Mouse (Mus musculus) midbrain, embryonic 13.5 days (tissue): ENCODE data around the gene Muc3. TPM values are rescaled to one million over a fixed set of nuclear protein-coding genes. Genes with fewer than 3 reads are reported as not detected.
"Not testable (repeated sequence)": the region's sequence is repeated elsewhere in the genome, so short reads cannot be mapped to it uniquely, and the experiment has no call there.

Experiments
- ATAC-seq: fragments of 200-750 bp; cut with Nextera tagmentation; 2 replicates; pipeline ENCODE4 v1.8.0; 2017; ENCODE audit warnings: mild to moderate bottlenecking, moderate TSS enrichment, moderate library complexity
- H3K27ac ChIP-seq: fragments of 300-500 bp; sonication (generic); 2 replicates; pipeline ENCODE4 v1.5.1; 2015; ENCODE audit warnings: inconsistent platforms, mild to moderate bottlenecking, moderate library complexity
- H3K27me3 ChIP-seq: fragments of 300-500 bp; sonication (generic); 2 replicates; pipeline ENCODE4 v1.6.1; 2015; ENCODE audit warnings: mild to moderate bottlenecking, inconsistent platforms
- H3K36me3 ChIP-seq: fragments of 300-500 bp; sonication (generic); 2 replicates; pipeline ENCODE4 v1.6.1; 2015; ENCODE audit warnings: mild to moderate bottlenecking, inconsistent platforms
- H3K4me1 ChIP-seq: fragments of 300-500 bp; sonication (generic); replicated peaks from 2 replicates; pipeline ENCODE4 v1.6.1; 2015; ENCODE audit warnings: inconsistent platforms
- H3K4me2 ChIP-seq: fragments of 300-500 bp; sonication (generic); replicated peaks from 2 replicates; pipeline ENCODE4 v1.6.1; 2015; ENCODE audit warnings: moderate library complexity, mild to moderate bottlenecking, inconsistent platforms
- H3K4me3 ChIP-seq: fragments of 300-500 bp; sonication (generic); replicated peaks from 2 replicates; pipeline ENCODE4 v1.5.1; 2015; ENCODE audit warnings: mild to moderate bottlenecking, inconsistent platforms
- H3K9ac ChIP-seq: fragments of 300-500 bp; sonication (generic); replicated peaks from 2 replicates; pipeline ENCODE4 v1.6.1; 2015; ENCODE audit warnings: mild to moderate bottlenecking, inconsistent platforms
- H3K9me3 ChIP-seq: fragments of 300-500 bp; sonication (generic); 2 replicates; pipeline ENCODE4 v1.6.1; 2016; ENCODE audit warnings: mild to moderate bottlenecking, inconsistent platforms
- WGBS: fragments of 180-500 bp; shearing (Covaris S2); methylation state at CpG from one replicate; pipeline ENCODE4 v1.1.7; 2015; 5-methylcytosine and 5-hydroxymethylcytosine counted together
- polyA plus RNA-seq: library from polyadenylated mRNA; unstranded; fragments of >200 nt; fragmentation: Nextera tagmentation; extraction: Ambion mirVana; gene quantifications from 2 replicates; pipeline ENCODE4 v1.2.1, GENCODE M21; 2015

Gene Muc3
- polyA plus RNA-seq, 1 experiment from 2014 or later = not detected

GRCm38 (mm10) chr5:137117994-137118393, 31.1 kb downstream of the Muc3 start:
- not testable (repeated sequence) for ATAC-seq, H3K4me2 ChIP-seq
- 92% methylated on average over 3 of the region's 3 CpGs for WGBS

GRCm38 (mm10) chr5:137116987-137117386, 32.1 kb downstream of the Muc3 start:
- no peak overlapping the region for H3K4me2 ChIP-seq
- H3K27me3 ChIP-seq = 0 out of 2 replicates have a peak, but pooled peaks cover 6% of the 10 kb centered on the region
- H3K9me3 ChIP-seq = no peaks in the 10 kb centered on the region
- peaks cover 17% of the 10 kb centered on the region for H3K4me1 ChIP-seq
- no peak for ATAC-seq
- WGBS = 93% methylated on average over 2 of the region's 2 CpGs
- no peak overlapping the region for H3K4me3 ChIP-seq
- H3K27ac ChIP-seq = no peak overlapping the region
- H3K9ac ChIP-seq = no peak overlapping the region
- no peaks in the 10 kb centered on the region for H3K36me3 ChIP-seq

More at GRCm38 (mm10) chr5:137117994-137118393, 31.1 kb downstream of the Muc3 start:
- not testable (repeated sequence) for H3K27ac ChIP-seq, H3K36me3 ChIP-seq, H3K4me3 ChIP-seq, H3K9ac ChIP-seq, H3K9me3 ChIP-seq, H3K27me3 ChIP-seq
- peaks cover 25% of the 10 kb centered on the region for H3K4me1 ChIP-seq

- H3K4me3 ChIP-seq = peak within 1 kb of the TSS; percentile 37
- peak within 1 kb of the TSS; percentile 54 for H3K4me2 ChIP-seq
- H3K27ac ChIP-seq = no peak within 1 kb of the TSS
- peaks cover 15% of the 10 kb centered on the region for H3K4me1 ChIP-seq
- no peaks in the 10 kb centered on the region for H3K9me3 ChIP-seq
- WGBS = 12% methylated on average over 29 of the region's 29 CpGs
- peak; percentile 27; the same call in 1 of the 2 replicates for ATAC-seq
- 0 out of 2 replicates have a peak, but pooled peaks cover 6% of the 10 kb centered on the region for H3K27me3 ChIP-seq
- no peaks in the 10 kb centered on the region for H3K36me3 ChIP-seq
- peak within 1 kb of the TSS; percentile 54 for H3K9ac ChIP-seq
Observed at GRCm38 (mm10) chr5:137115866-137116847, 33.0 kb downstream of the Muc3 start, which contains the start of gene Trim56. Gene Trim56, minus strand, starts transcription at chr5:137116209.

GRCm38 (mm10) chr5:137114891-137115561, 34.1 kb downstream of the Muc3 start:
- Histone ChIP-seq H3K4me2 (peak overlapping the region; percentile 54), H3K27me3 (0 out of 2 replicates have a peak, but pooled peaks cover 6% of the 10 kb centered on the region), H3K4me3 (peak overlapping the region; percentile 37), H3K4me1 (peaks cover 15% of the 10 kb centered on the region), H3K27ac (no peak overlapping the region), H3K36me3 (no peaks in the 10 kb centered on the region), H3K9ac (0 out of 2 replicates have a peak overlapping the region, but pooled peaks have one; percentile 54), H3K9me3 (no peaks in the 10 kb centered on the region)
- WGBS = 94% methylated on average over 9 of the region's 9 CpGs
- no peak for ATAC-seq

GRCm38 (mm10) chr5:137111542-137112408, 37.3 kb downstream of the Muc3 start:
- Histone ChIP-seq H3K4me3 (no peak overlapping the region), H3K27ac (no peak overlapping the region), H3K4me1 (peaks cover 15% of the 10 kb centered on the region), H3K4me2 (no peak overlapping the region), H3K9me3 (no peaks in the 10 kb centered on the region), H3K27me3 (0 out of 2 replicates have a peak, but pooled peaks cover 5% of the 10 kb centered on the region), H3K36me3 (no peaks in the 10 kb centered on the region), H3K9ac (no peak overlapping the region)
- 86% methylated on average over 5 of the region's 5 CpGs for WGBS
- ATAC-seq = no peak

- Histone ChIP-seq H3K27ac (no peak overlapping the region), H3K27me3 (no peaks in the 10 kb centered on the region), H3K9me3 (no peaks in the 10 kb centered on the region), H3K4me2 (no peak overlapping the region), H3K4me1 (peaks cover 7% of the 10 kb centered on the region), H3K9ac (no peak overlapping the region), H3K4me3 (no peak overlapping the region), H3K36me3 (no peaks in the 10 kb centered on the region)
- ATAC-seq = no peak
- WGBS = 91% methylated on average over 12 of the region's 12 CpGs
Observed at GRCm38 (mm10) chr5:137110863-137111262, 38.3 kb downstream of the Muc3 start.

- H3K9ac ChIP-seq = no peak overlapping the region
- 58% methylated on average over 25 of the region's 25 CpGs for WGBS
- no peaks in the 10 kb centered on the region for H3K9me3 ChIP-seq
- no peaks in the 10 kb centered on the region for H3K4me1 ChIP-seq
- no peaks in the 10 kb centered on the region for H3K36me3 ChIP-seq
- H3K27me3 ChIP-seq = no peaks in the 10 kb centered on the region
- H3K4me2 ChIP-seq = no peak overlapping the region
- H3K4me3 ChIP-seq = no peak overlapping the region
- no peak overlapping the region for H3K27ac ChIP-seq
- ATAC-seq = no peak
Observed at GRCm38 (mm10) chr5:137109941-137110593, 39.1 kb downstream of the Muc3 start.

GRCm38 (mm10) chr5:137108111-137108510, 41.0 kb downstream of the Muc3 start:
- ATAC-seq = no peak
- Histone ChIP-seq H3K9ac (no peak overlapping the region), H3K36me3 (no peaks in the 10 kb centered on the region), H3K27ac (no peak overlapping the region), H3K9me3 (no peaks in the 10 kb centered on the region), H3K4me1 (peaks cover 2% of the 10 kb centered on the region; the same call in 1 of the 2 replicates), H3K4me2 (no peak overlapping the region), H3K27me3 (no peaks in the 10 kb centered on the region), H3K4me3 (no peak overlapping the region)
- WGBS = 71% methylated on average over 6 of the region's 6 CpGs

GRCm38 (mm10) chr5:137107670-137108069, 41.5 kb downstream of the Muc3 start:
- Histone ChIP-seq H3K27ac (no peak overlapping the region), H3K4me3 (no peak overlapping the region), H3K9ac (no peak overlapping the region), H3K4me1 (peaks cover 7% of the 10 kb centered on the region; the same call in 1 of the 2 replicates), H3K4me2 (no peak overlapping the region), H3K36me3 (no peaks in the 10 kb centered on the region), H3K27me3 (no peaks in the 10 kb centered on the region), H3K9me3 (no peaks in the 10 kb centered on the region)
- ATAC-seq = no peak
- WGBS = 85% methylated on average over 8 of the region's 8 CpGs

GRCm38 (mm10) chr5:137107024-137107423, 42.1 kb downstream of the Muc3 start:
- no peak overlapping the region for H3K4me2 ChIP-seq
- H3K27ac ChIP-seq = no peak overlapping the region
- no peaks in the 10 kb centered on the region for H3K9me3 ChIP-seq
- H3K27me3 ChIP-seq = no peaks in the 10 kb centered on the region
- WGBS = 6% methylated on average over 6 of the region's 6 CpGs
- no peaks in the 10 kb centered on the region for H3K36me3 ChIP-seq
- ATAC-seq = peak; percentile 48
- H3K4me3 ChIP-seq = no peak overlapping the region
- H3K9ac ChIP-seq = no peak overlapping the region
- peaks cover 8% of the 10 kb centered on the region; the same call in 1 of the 2 replicates for H3K4me1 ChIP-seq

GRCm38 (mm10) chr5:137106434-137106833, 42.7 kb downstream of the Muc3 start:
- H3K27me3 ChIP-seq = no peaks in the 10 kb centered on the region
- no peak overlapping the region for H3K9ac ChIP-seq
- WGBS = 86% methylated on average over 4 of the region's 4 CpGs
- peaks cover 8% of the 10 kb centered on the region; the same call in 1 of the 2 replicates for H3K4me1 ChIP-seq
- no peak overlapping the region for H3K4me3 ChIP-seq
- no peak for ATAC-seq
- no peak overlapping the region for H3K4me2 ChIP-seq
- no peaks in the 10 kb centered on the region for H3K9me3 ChIP-seq
- no peak overlapping the region for H3K27ac ChIP-seq
- H3K36me3 ChIP-seq = no peaks in the 10 kb centered on the region
